Mouse (Mus musculus) heart, embryonic 14.5 days (tissue): ENCODE measurements around the gene Samd11. TPM values are rescaled to one million over a fixed set of nuclear protein-coding genes. Genes with fewer than 3 reads are reported as not detected.

Experiments used
- ATAC-seq: fragments of 200-750 bp; cut with Nextera tagmentation; 2 replicates; pipeline ENCODE4 v1.8.0; 2017; ENCODE audit warnings: low read depth, moderate TSS enrichment; ENCODE audit not compliant: insufficient number of reproducible peaks, insufficient read depth, low FRiP score
- H3K27ac ChIP-seq, 2 experiments: fragments of 200-500 bp in 1 of 2; fragments of 300-500 bp in 1 of 2; sonication (generic) in 1 of 2; replicated peaks in 1 of 2; 2 replicates each; pipeline ENCODE4 v1.5.1; 2012 to 2014; ENCODE audit warnings: low read depth in 2 of 2, low read length in 2 of 2, control low read depth in 1 of 2, mild to moderate bottlenecking in 1 of 2, mixed read lengths in 1 of 2; ENCODE audit not compliant: control insufficient read depth in 1 of 2, insufficient read depth in 1 of 2
- H3K27me3 ChIP-seq: fragments of 300-500 bp; sonication (generic); 2 replicates; pipeline ENCODE4 v1.6.1; 2014; ENCODE audit warnings: mild to moderate bottlenecking, low read length, control low read depth; ENCODE audit not compliant: control insufficient read depth, insufficient read depth
- H3K36me3 ChIP-seq: fragments of 300-500 bp; sonication (generic); 2 replicates; pipeline ENCODE4 v1.6.1; 2014; ENCODE audit warnings: mild to moderate bottlenecking, control low read depth, low read length, mixed read lengths; ENCODE audit not compliant: control insufficient read depth, insufficient read depth
- H3K4me1 ChIP-seq, 2 experiments: fragments of 200-500 bp in 1 of 2; fragments of 300-500 bp in 1 of 2; sonication (generic) in 1 of 2; 2 replicates each; pipeline ENCODE4 v1.6.1; 2012 to 2014; ENCODE audit warnings: low read length in 2 of 2, control low read depth in 1 of 2, mixed read lengths in 1 of 2; ENCODE audit not compliant: control insufficient read depth in 2 of 2, insufficient read depth in 2 of 2
- H3K4me2 ChIP-seq: fragments of 300-500 bp; sonication (generic); 2 replicates; pipeline ENCODE4 v1.6.1; 2014; ENCODE audit warnings: mild to moderate bottlenecking, low read length
- H3K4me3 ChIP-seq, 2 experiments: fragments of 200-500 bp in 1 of 2; fragments of 300-500 bp in 1 of 2; sonication (generic) in 1 of 2; 2 replicates each; pipeline ENCODE4 v1.5.1; 2012 to 2014; ENCODE audit warnings: low read length in 2 of 2, mild to moderate bottlenecking in 2 of 2, control low read depth in 1 of 2, low read depth in 1 of 2, moderate library complexity in 1 of 2; ENCODE audit not compliant: control insufficient read depth in 1 of 2, insufficient read depth in 1 of 2
- H3K9ac ChIP-seq: fragments of 300-500 bp; sonication (generic); 2 replicates; pipeline ENCODE4 v1.6.1; 2014; ENCODE audit warnings: mild to moderate bottlenecking, low read length
- H3K9me3 ChIP-seq: fragments of 300-500 bp; sonication (generic); 2 replicates; pipeline ENCODE4 v1.6.1; 2016; ENCODE audit warnings: low read length, control low read depth; ENCODE audit not compliant: control insufficient read depth
- WGBS: fragments of 180-500 bp; shearing (Covaris S2); extraction: QIAGEN DNeasy Blood & Tissue Kit; methylation state at CpG from one replicate; pipeline ENCODE4 v1.1.7; 2014; 5-methylcytosine and 5-hydroxymethylcytosine counted together
- polyA plus RNA-seq: library from polyadenylated mRNA; unstranded; fragments of >200 nt; fragmentation: Nextera tagmentation; extraction: Ambion mirVana; gene quantifications from 2 replicates; pipeline ENCODE4 v1.2.1, GENCODE M21; 2014

Gene Samd11
- polyA plus RNA-seq, 1 experiment from 2014 or later: 0.41 TPM

- H3K36me3 ChIP-seq: peaks cover 38% of the 10 kb centered on the region
- H3K9ac ChIP-seq: peak overlapping the region; percentile 48; the same call in 1 of the 2 replicates
- no peaks in the 10 kb centered on the region for H3K9me3 ChIP-seq
- no peak overlapping the region for H3K27ac ChIP-seq
- H3K27me3 ChIP-seq: no peaks in the 10 kb centered on the region
- H3K4me2 ChIP-seq: peak overlapping the region; percentile 49
- H3K4me3 ChIP-seq: no peak overlapping the region
- no peak for ATAC-seq
- H3K4me1 ChIP-seq: peaks cover 8 to 14% of the 10 kb centered on the region in 2 experiments
- 30% methylated on average over 18 of the region's 18 CpGs for WGBS
These were observed 27.6 kb downstream of the Samd11 start for GRCm38 (mm10) chr4:156227752-156228392.

GRCm38 (mm10) chr4:156224276-156224675, 31.2 kb downstream of the Samd11 start:
- 77% methylated on average over 2 of the region's 2 CpGs for WGBS
- no peak overlapping the region for H3K27ac ChIP-seq

GRCm38 (mm10) chr4:156219936-156220335, 35.5 kb downstream of the Samd11 start:
- Histone ChIP-seq H3K4me2 (no peak overlapping the region), H3K4me3 (no peak overlapping the region), H3K36me3 (peaks cover 17% of the 10 kb centered on the region), H3K9me3 (no peaks in the 10 kb centered on the region), H3K4me1 (peaks cover 20 to 23% of the 10 kb centered on the region in 2 experiments), H3K27ac (no peak overlapping the region), H3K9ac (no peak overlapping the region), H3K27me3 (no peaks in the 10 kb centered on the region)
- ATAC-seq: no peak
- WGBS: 87% methylated on average over 11 of the region's 11 CpGs

More at GRCm38 (mm10) chr4:156224276-156224675, 31.2 kb downstream of the Samd11 start:
- H3K36me3 ChIP-seq: peaks cover 21% of the 10 kb centered on the region
- no peaks in the 10 kb centered on the region for H3K27me3 ChIP-seq
- H3K9ac ChIP-seq: no peak overlapping the region
- H3K4me1 ChIP-seq: peaks cover 8 to 14% of the 10 kb centered on the region in 2 experiments
- H3K4me2 ChIP-seq: no peak overlapping the region
- no peak overlapping the region for H3K4me3 ChIP-seq
- ATAC-seq: no peak
- no peaks in the 10 kb centered on the region for H3K9me3 ChIP-seq

- H3K27me3 ChIP-seq: no peaks in the 10 kb centered on the region
- no peak overlapping the region for H3K4me2 ChIP-seq
- H3K36me3 ChIP-seq: peaks cover 17% of the 10 kb centered on the region
- H3K4me3 ChIP-seq: no peak overlapping the region
- no peaks in the 10 kb centered on the region for H3K9me3 ChIP-seq
- no peak overlapping the region for H3K27ac ChIP-seq
- 0 out of 2 replicates have a peak overlapping the region, but pooled peaks have one; percentile 55 for H3K9ac ChIP-seq
- 76% methylated on average over 16 of the region's 16 CpGs for WGBS
- peaks cover 20 to 23% of the 10 kb centered on the region in 2 experiments for H3K4me1 ChIP-seq
- ATAC-seq: no peak
These were observed 37.6 kb downstream of the Samd11 start for GRCm38 (mm10) chr4:156217838-156218237.

GRCm38 (mm10) chr4:156217022-156217669, 38.3 kb downstream of the Samd11 start:
- peak overlapping the region in 1 of 2 experiments; percentile 16; a peak in 2 of 4 replicates for H3K4me3 ChIP-seq
- WGBS: 58% methylated on average over 16 of the region's 16 CpGs
- no peak for ATAC-seq

GRCm38 (mm10) chr4:156216196-156216595, 39.3 kb downstream of the Samd11 start:
- 85% methylated on average over 2 of the region's 2 CpGs for WGBS
- H3K9me3 ChIP-seq: no peaks in the 10 kb centered on the region
- no peak overlapping the region for H3K4me3 ChIP-seq
- peak overlapping the region; percentile 52 for H3K9ac ChIP-seq
- ATAC-seq: no peak
- peaks cover 9% of the 10 kb centered on the region for H3K36me3 ChIP-seq
- H3K4me1 ChIP-seq: peaks cover 20 to 23% of the 10 kb centered on the region in 2 experiments
- H3K27me3 ChIP-seq: no peaks in the 10 kb centered on the region
- peak overlapping the region; percentile 57 for H3K4me2 ChIP-seq
- peak overlapping the region; percentile 54 to 56 for H3K27ac ChIP-seq

More at GRCm38 (mm10) chr4:156217022-156217669, 38.3 kb downstream of the Samd11 start:
- H3K4me1 ChIP-seq: peaks cover 20 to 23% of the 10 kb centered on the region in 2 experiments
- H3K4me2 ChIP-seq: peak overlapping the region; percentile 57
- H3K36me3 ChIP-seq: peaks cover 11% of the 10 kb centered on the region
- peak overlapping the region; percentile 55 for H3K9ac ChIP-seq
- H3K27me3 ChIP-seq: no peaks in the 10 kb centered on the region
- no peaks in the 10 kb centered on the region for H3K9me3 ChIP-seq
- H3K27ac ChIP-seq: peak overlapping the region in 1 of 2 experiments; percentile 56; a peak in 1 of 4 replicates

- Histone ChIP-seq H3K36me3 (peaks cover 6% of the 10 kb centered on the region; the same call in 1 of the 2 replicates), H3K27me3 (no peaks in the 10 kb centered on the region), H3K4me1 (peaks cover 20 to 23% of the 10 kb centered on the region in 2 experiments), H3K4me3 (no peak within 1 kb of the TSS), H3K4me2 (peak within 1 kb of the TSS; percentile 57), H3K9ac (peak within 1 kb of the TSS; percentile 55), H3K9me3 (no peaks in the 10 kb centered on the region), H3K27ac (peak within 1 kb of the TSS; percentile 56 to 76)
- WGBS: 28% methylated on average over 4 of the region's 4 CpGs
- peak; percentile 85 for ATAC-seq
These were observed 39.8 kb downstream of the Samd11 start, which contains the start of gene Perm1 for GRCm38 (mm10) chr4:156215649-156216048. Perm1 (plus strand) TSS chr4:156215868.
